Mouse (Mus musculus) central nervous system, embryonic 18 days (tissue): ENCODE results near the gene Rbm3. TPM values are rescaled to one million over a fixed set of nuclear protein-coding genes. Genes with fewer than 3 reads are reported as not detected.

Experiments
- polyA plus RNA-seq: library from polyadenylated mRNA; depleted of rRNA; stranded (reverse); fragments of >200 nt; gene quantifications from 2 replicates; pipeline ENCODE4 v1.2.3, GENCODE M21; 2012; rRNA removed

The Rbm3 gene
- polyA plus RNA-seq = 369 and 393 TPM in 2 replicates

DNA sequence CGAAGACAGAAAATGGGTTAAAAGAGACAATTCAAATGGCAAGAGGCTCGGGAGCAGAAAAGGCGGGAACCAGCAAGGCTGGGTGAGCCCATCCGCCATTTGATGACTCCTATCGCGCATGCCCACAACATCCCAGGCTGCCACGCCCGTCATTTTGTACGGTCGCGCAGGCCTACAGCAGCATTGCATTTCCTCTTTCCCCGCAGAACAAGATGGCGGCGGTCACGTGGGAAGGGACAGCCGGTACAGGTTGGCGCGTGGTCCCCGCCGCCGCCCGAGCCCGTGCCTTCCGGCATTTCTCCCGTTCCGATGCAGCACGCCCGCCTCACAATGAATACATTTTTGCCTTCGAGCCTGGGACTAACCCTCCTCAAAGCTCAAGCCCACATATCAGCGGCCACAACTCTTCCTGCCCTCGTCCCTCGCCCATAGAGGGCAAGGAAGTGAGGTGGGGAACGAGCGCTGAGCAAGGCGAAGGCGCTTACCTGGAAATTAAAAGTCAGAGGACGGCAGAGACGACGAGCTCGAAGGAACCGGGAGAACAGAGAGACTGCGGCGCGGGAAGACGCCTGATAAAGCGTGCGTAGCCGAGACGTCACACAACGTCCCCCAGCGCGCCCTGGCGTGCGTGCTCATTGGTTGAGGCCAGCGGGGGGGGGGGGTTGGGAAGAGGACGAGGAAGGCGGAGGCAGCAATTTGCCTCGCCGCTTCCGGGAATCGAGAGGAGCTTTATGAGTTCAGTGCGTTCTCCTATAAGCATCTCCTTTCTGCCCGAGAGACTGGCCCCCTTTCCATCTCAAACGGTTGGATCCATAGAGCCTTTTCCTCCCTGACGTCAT is at the start of gene Rbm3:
Gene Rbm3, minus strand, starts transcription at position 728 of the 839 bp plus-strand sequence.

DNA sequence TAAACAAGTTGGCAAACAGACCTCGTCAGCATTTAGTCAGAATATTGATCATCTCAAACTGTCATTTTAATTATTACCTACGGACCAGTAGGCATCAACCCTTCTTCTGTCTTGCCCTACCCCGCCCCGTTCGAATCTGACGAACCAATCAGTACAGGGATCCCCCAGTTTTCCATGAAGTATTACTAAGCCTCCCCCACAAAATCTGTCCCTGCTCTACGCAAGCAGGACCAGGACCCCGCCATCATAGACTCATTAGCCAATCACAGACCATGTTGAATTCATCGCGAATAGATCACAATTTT is 47.7 kb upstream of the Rbm3 start, which contains the start of gene Ebp:
Gene Ebp, minus strand, starts transcription at position 94 of the 305 bp plus-strand sequence.

DNA sequence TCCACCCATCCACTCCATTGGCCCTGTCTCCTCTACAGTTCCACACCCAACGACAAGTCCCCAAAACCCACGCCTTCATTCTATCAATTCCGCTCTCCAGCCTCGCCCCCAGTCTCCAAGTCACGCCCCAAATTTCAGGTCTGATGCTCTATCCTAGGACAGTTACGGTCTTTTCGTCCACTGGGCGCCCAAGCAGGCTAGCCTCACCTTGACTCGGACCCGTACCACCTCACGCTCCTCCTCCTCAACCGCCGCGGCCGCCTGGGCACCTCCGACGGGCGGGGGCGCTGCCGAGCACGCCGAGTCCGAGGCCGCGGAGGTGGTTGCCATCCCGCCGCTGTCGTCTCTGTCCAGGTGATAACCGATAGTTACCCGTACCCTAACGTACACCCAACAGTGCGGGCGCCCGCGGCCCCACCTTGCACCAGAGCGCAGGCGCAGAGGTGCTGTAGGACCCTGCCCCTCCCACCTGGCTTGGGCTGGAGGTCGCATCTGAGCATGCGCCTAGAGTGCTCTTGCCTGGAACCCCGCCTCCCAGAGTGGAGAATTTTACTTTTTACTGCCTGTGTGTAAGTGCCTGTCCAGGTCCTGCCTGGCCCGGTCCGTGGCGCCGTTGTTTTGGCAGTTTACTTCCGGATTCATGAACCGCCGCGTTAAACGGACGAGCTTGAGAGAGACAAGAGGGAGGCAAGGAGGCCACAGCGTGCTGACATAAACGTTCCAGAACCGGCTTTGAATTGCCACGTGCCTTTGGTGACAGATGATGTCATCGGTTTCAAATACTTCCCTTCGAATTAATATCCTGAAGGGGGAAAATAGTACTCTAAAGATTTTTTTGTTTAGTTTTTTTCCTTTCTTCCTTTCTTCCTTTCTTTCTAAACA is 30.1 kb upstream of the Rbm3 start, which contains the start of gene Tbc1d25:
Gene Tbc1d25, minus strand, starts transcription at position 678 of the 882 bp plus-strand sequence.

DNA sequence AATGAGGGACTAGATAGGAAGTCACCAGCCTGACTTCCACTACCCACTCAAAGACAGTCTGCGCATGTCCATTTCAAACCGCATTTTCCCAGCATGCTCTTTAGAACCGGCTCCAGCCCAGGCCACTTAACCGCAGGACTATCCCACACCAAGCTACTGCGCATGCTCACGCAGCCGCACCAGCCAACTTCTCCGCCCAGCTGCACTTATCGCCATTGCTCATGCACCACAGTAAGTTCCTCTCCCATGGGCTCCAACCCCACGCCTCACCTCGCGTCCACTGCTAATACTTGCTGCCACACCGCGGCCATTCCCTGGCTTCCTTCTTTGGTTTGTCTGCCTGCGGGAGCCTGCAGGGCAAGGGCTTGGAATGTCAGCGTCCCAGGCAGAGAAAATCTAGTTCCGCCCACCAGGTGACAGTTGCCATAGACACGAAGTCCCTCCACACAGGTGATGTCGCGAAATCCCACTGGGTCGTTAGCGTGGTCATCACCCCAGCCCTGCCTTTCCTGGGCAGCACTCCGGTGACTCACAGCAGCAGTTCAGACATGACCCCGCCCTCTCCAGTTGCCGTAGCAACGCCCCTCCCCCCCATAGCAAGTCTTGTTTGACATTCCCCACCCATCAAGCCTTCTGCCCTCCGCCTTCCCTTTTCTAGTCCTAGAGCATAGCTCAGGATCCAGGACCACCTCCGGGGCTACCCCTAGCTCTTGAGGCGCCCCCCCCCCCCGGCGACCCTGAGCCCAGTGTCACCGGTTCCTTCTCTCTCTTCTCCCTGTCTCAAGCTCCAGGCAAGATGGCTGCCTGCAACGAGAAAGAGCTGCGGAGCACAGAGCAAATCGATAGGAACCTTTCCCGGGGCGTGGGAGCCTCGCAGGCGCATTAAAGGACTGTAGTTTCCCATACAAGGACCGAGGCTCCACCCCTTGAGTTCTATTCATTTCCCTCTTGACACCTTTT is 13.4 kb downstream of the Rbm3 start, which contains the start of gene Wdr13:
Gene Wdr13, minus strand, starts transcription at position 876 of the 960 bp plus-strand sequence.

DNA sequence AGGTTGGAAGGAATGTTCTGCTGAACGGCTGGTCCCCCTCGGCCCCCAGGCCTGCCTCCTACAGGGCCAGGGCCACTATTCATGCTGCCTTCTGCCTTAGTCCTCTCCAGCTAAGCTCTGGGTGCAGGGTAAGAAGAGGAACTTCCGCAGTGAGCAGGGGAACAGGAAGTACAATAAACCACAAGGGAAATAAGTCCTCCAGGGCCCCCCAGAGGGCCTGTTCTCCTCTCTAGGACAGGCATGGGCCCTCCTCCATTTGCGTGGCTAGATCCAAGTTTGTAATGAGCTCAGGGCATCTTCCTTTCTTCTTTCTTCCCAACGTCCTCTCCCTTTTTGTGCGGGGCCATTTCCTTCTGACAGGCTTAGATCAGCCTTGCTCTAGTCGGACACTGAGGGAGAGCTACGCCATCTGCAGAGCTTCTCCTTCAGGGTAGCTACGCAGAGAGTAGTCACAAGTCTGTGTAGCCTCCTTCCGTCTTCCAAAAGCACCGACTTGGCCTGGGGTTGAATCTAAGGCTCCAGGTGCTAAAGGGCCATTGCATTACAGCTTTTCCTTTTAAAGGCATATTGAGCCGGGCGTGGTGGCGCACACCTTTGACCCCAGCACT is 55.2 kb downstream of the Rbm3 start, which contains the start of gene Was:
Gene Was, minus strand, starts transcription at position 153 of the 608 bp plus-strand sequence.

Other genes with a start within 250 kb of the Rbm3 start
- 198 and 220 TPM in 2 replicates for gene Pqbp1, start 246.6 kb downstream of the Rbm3 start, polyA plus RNA-seq
- gene Timm17b, start 246.5 kb downstream of the Rbm3 start, polyA plus RNA-seq = 41.4 and 42.9 TPM in 2 replicates
- not detected in 2 replicates for gene Gm10491, start 238.0 kb downstream of the Rbm3 start, polyA plus RNA-seq
- gene Gm10490, start 236.3 kb downstream of the Rbm3 start, polyA plus RNA-seq = not detected in 2 replicates
- 122 and 133 TPM in 2 replicates for gene Pcsk1n, start 226.1 kb downstream of the Rbm3 start, polyA plus RNA-seq
- gene Eras, start 217.3 kb downstream of the Rbm3 start, polyA plus RNA-seq = 0.07 and 0.17 TPM in 2 replicates
- 114 and 115 TPM in 2 replicates for gene Hdac6, start 198.0 kb downstream of the Rbm3 start, polyA plus RNA-seq
- 0.04 TPM in 2 replicates for gene Gata1, start 167.8 kb downstream of the Rbm3 start, polyA plus RNA-seq
- gene Glod5, start 127.4 kb downstream of the Rbm3 start, polyA plus RNA-seq = 0.62 and 1.5 TPM in 2 replicates
- gene Suv39h1, start 71.1 kb downstream of the Rbm3 start, polyA plus RNA-seq = 40.4 and 40.9 TPM in 2 replicates
- gene Was, start 55.4 kb downstream of the Rbm3 start, polyA plus RNA-seq = 0.53 and 0.60 TPM in 2 replicates
- gene Wdr13, start 13.0 kb downstream of the Rbm3 start, polyA plus RNA-seq = 270 and 294 TPM in 2 replicates
- gene Tbc1d25, start 30.3 kb upstream of the Rbm3 start, polyA plus RNA-seq = 28.9 and 29.2 TPM in 2 replicates
- 24.3 TPM in 2 replicates for gene Ebp, start 47.6 kb upstream of the Rbm3 start, polyA plus RNA-seq
- gene Porcn, start 60.6 kb upstream of the Rbm3 start, polyA plus RNA-seq = 94.0 and 103 TPM in 2 replicates
- 46.6 and 46.8 TPM in 2 replicates for gene Ftsj1, start 106.5 kb upstream of the Rbm3 start, polyA plus RNA-seq
- gene Slc38a5, start 125.3 kb upstream of the Rbm3 start, polyA plus RNA-seq = 23.1 and 26.9 TPM in 2 replicates
- not detected in 2 replicates for gene Ssxb10, start 181.5 kb upstream of the Rbm3 start, polyA plus RNA-seq
- not detected in 2 replicates for gene Ssxb9, start 221.1 kb upstream of the Rbm3 start, polyA plus RNA-seq